Mouse (Mus musculus) testis, adult 2 months (tissue): Measurements from ENCODE around the gene Hoxa3. TPM values are rescaled to one million over a fixed set of nuclear protein-coding genes. Genes with fewer than 3 reads are reported as not detected.

Source experiments
- H3K27ac ChIP-seq: fragments of 200-500 bp; 2 replicates; pipeline ENCODE4 v1.5.1; 2012; ENCODE audit warnings: low read depth, low read length; ENCODE audit not compliant: control insufficient read depth, insufficient read depth
- H3K27me3 ChIP-seq: fragments of 200-500 bp; 2 replicates; pipeline ENCODE4 v1.6.1; 2012; ENCODE audit warnings: mild to moderate bottlenecking, low read length, moderate library complexity; ENCODE audit not compliant: control insufficient read depth, insufficient read depth
- H3K36me3 ChIP-seq: fragments of 200-500 bp; 2 replicates; pipeline ENCODE4 v1.6.1; 2012; ENCODE audit warnings: mild to moderate bottlenecking, low read length; ENCODE audit not compliant: control insufficient read depth, insufficient read depth
- H3K4me1 ChIP-seq: fragments of 200-500 bp; 2 replicates; pipeline ENCODE4 v1.6.1; 2012; ENCODE audit warnings: low read length; ENCODE audit not compliant: control insufficient read depth, insufficient read depth
- H3K4me3 ChIP-seq: fragments of 200-500 bp; 2 replicates; pipeline ENCODE4 v1.5.1; 2012; ENCODE audit warnings: low read depth, mild to moderate bottlenecking, low read length, moderate library complexity, mixed read lengths; ENCODE audit not compliant: control insufficient read depth
- CTCF ChIP-seq: fragments of 200-500 bp; IDR thresholded peaks from 2 replicates; pipeline ENCODE4 v1.5.1; 2012; ENCODE audit warnings: low read depth, mild to moderate bottlenecking, inconsistent platforms, low read length, moderate library complexity; ENCODE audit not compliant: control insufficient read depth, insufficient read depth, insufficient replicate concordance
- POLR2A ChIP-seq: fragments of 200-500 bp; IDR thresholded peaks from 2 replicates; pipeline ENCODE4 v1.6.1; 2012; ENCODE audit warnings: low read depth, mild to moderate bottlenecking, inconsistent platforms, low read length, moderate library complexity; ENCODE audit not compliant: control insufficient read depth
- polyA plus RNA-seq: library from polyadenylated mRNA; depleted of rRNA; stranded (reverse); fragments of >200 nt; gene quantifications from 2 replicates; pipeline ENCODE4 v1.2.3, GENCODE M21; 2012

Hoxa3 gene
- polyA plus RNA-seq, 1 experiment = 5.8 TPM

- H3K36me3 ChIP-seq = no peaks in the 10 kb centered on the region
- H3K4me1 ChIP-seq = peaks cover 17% of the 10 kb centered on the region
- peaks cover 30% of the 10 kb centered on the region for H3K27me3 ChIP-seq
- H3K27ac ChIP-seq = no peak overlapping the region
- H3K4me3 ChIP-seq = no peak overlapping the region
- no peak for TF ChIP-seq CTCF
- no peak for TF ChIP-seq POLR2A
Measured at GRCm38 (mm10) chr6:52248638-52249414, 35.7 kb upstream of the Hoxa3 start.

DNA sequence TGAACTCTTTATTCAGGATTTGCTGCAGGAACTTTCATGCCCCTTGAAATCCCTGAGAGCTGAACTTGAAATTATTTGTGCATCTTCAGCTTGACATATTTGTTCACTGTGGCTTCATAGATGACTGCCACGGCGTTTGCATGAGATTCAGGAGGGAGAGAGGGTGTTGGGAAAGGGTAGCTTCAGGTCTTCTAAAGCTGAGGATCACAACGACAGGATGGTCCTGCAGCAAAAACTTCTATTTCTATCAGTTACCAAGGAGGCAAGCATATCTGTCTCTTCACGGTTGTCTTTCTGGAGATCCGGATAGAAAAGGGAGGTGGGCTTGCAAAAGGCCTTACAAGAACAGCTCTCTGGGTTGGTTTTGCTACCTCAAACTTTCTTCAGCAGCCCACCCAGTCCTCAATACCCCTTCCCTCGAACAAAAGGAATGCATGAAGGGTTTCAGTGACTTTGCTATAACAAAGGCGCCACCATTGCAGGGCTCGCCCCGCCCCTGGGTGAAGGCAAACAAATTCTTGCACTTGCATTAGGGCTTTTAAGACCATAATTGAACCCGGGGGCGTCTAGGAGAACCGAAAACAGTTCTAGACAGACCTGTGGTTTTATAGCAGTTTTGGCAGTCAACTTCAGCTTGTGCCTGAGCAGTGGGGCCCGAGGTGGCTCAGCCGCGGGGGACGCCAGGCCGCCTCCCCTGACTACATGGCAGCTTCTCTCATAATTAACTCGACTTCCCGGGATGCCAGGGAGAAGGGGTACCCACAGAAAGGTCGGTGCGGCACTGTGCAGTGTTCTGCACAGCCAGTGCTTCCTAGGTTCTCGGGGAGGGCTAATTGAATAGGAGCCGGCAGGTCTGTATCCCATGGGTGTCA lies 34.9 kb upstream of the Hoxa3 start:
- peaks cover 32% of the 10 kb centered on the region for H3K27me3 ChIP-seq
- no peak for TF ChIP-seq CTCF
- TF ChIP-seq POLR2A = no peak
- H3K27ac ChIP-seq = no peak overlapping the region
- peaks cover 13% of the 10 kb centered on the region for H3K4me1 ChIP-seq
- no peaks in the 10 kb centered on the region for H3K36me3 ChIP-seq
- no peak overlapping the region for H3K4me3 ChIP-seq

DNA sequence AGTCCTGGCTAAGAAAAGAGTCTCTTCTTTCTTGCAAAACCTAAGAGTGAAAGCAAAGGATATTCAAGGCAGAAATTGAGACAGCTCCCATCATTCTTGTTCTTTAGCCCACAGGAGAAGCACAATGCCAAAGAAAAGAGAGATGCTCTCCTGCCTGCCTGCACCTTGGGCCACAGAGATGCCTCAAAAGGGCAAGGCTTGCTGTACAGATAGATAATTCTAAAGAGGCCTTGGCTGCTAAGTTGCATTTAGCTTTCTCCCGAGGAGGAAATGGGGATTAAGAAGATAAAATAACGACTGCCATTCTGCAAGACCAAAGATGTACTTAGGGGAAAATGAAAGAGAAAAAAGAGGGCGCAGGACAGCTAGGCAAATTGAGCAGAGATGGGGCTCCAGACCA lies 33.8 kb upstream of the Hoxa3 start:
- Histone ChIP-seq H3K4me3 (no peak overlapping the region), H3K27me3 (peaks cover 27% of the 10 kb centered on the region), H3K27ac (no peak overlapping the region), H3K4me1 (peaks cover 8% of the 10 kb centered on the region; the same call in 1 of the 2 replicates), H3K36me3 (no peaks in the 10 kb centered on the region)
- TF ChIP-seq CTCF (no peak), POLR2A (no peak)

GRCm38 (mm10) chr6:52246403-52246803 lies 33.3 kb upstream of the Hoxa3 start:
- Histone ChIP-seq H3K36me3 (no peaks in the 10 kb centered on the region), H3K4me1 (peaks cover 8% of the 10 kb centered on the region; the same call in 1 of the 2 replicates), H3K27ac (no peak overlapping the region), H3K27me3 (peaks cover 27% of the 10 kb centered on the region), H3K4me3 (no peak overlapping the region)
- TF ChIP-seq CTCF = no peak
- TF ChIP-seq POLR2A = no peak

- H3K4me1 ChIP-seq = peaks cover 8% of the 10 kb centered on the region; the same call in 1 of the 2 replicates
- peaks cover 27% of the 10 kb centered on the region for H3K27me3 ChIP-seq
- no peak within 1 kb of the TSS; the same call in 1 of the 2 replicates for H3K4me3 ChIP-seq
- H3K27ac ChIP-seq = no peak within 1 kb of the TSS
- TF ChIP-seq POLR2A (no peak), CTCF (no peak)
- H3K36me3 ChIP-seq = no peaks in the 10 kb centered on the region
Measured at GRCm38 (mm10) chr6:52245757-52246142, 32.6 kb upstream of the Hoxa3 start, which contains the start of gene Hoxa11. Gene Hoxa11, minus strand, starts transcription at chr6:52245810.

GRCm38 (mm10) chr6:52245040-52245756 lies 32.1 kb upstream of the Hoxa3 start:
- Histone ChIP-seq H3K27me3 (peaks cover 27% of the 10 kb centered on the region), H3K27ac (no peak overlapping the region), H3K4me1 (peaks cover 8% of the 10 kb centered on the region; the same call in 1 of the 2 replicates), H3K36me3 (no peaks in the 10 kb centered on the region), H3K4me3 (no peak overlapping the region; the same call in 1 of the 2 replicates)
- TF ChIP-seq POLR2A = no peak
- TF ChIP-seq CTCF = no peak
